Mouse (Mus musculus) heart, adult 8-10 months (tissue): ENCODE results near the gene Slc30a5. TPM values are rescaled to one million over a fixed set of nuclear protein-coding genes. Genes with fewer than 3 reads are reported as not detected.

Experiments
- DNase-seq: peaks from one replicate; pipeline ENCODE4 v3.0.0; 2022; ENCODE audit warnings: low spot score
- total RNA-seq, 4 experiments: library from RNA; stranded (reverse); gene quantifications; 2 replicates each; pipeline ENCODE4 v1.2.4; 2022

Slc30a5 gene
- total RNA-seq, 4 experiments from 2014 or later = 16.2 to 20.6 (median 19.2) TPM

DNA sequence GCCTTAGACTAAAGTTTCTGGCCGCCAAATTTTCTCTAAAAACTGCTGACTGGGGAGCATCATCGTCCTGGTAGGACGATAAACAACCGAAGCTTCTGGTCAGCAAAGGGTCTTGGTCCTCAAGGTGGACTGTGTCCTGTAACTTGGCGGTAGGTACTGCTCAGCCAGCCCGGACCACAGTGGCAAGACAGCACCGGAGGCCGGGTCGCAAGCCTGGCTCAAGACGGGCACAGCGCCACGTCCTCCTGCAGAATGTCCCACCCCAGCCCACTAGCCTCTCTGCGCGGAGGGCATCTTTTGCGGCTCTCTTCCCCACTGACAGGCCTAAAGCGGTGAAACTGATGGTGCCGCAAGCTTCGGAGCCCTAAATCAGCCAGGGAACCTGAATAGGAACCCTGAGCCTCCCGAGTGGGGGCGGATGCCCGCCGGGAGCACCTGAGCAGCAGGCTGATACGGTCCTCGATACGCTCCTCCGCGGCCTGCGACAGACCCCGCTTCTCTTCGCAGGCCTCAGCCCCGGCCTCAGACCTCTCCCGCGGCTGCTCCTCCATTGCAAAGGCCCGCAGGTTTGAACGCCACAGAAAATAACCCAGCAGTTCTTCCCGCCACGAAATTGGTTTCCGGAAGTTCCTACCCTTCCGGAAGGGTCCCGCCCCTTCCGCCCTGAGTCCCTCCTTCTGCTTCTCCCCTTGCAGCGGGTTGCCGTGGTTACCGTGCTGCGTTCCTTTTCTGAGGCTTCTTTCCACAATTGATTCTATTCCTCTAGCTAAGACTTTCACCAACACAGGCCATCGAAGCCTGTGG is 57.8 kb downstream of the Slc30a5 start, which contains the start of gene Cenph:
TSS of gene Cenph (minus strand) at position 648 of the 804 bp plus-strand sequence.
- peak; percentile 77 for DNase-seq

- no peak for DNase-seq
Observed at GRCm38 (mm10) chr13:100774704-100775103, 58.5 kb downstream of the Slc30a5 start.

DNA sequence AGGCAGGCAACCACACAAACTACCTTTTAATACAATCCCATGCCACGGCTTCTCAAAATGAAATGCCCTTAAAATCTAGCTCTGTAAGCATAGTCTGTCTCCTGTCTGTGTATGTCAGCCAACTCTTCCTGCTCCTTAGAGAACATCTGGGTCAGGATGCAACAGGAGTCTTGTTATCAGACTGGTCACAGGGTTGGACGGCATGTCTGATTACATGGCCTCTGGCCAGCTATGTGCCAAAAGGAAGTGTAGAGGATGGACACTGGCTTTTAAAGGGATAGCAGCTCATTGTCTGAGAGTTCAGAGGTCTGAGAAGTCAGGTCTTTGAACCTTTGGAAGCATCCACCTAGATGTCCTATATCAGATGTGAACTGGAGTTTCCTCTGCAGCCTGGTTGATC is 77.9 kb downstream of the Slc30a5 start:
- peak; percentile 33 for DNase-seq

DNA sequence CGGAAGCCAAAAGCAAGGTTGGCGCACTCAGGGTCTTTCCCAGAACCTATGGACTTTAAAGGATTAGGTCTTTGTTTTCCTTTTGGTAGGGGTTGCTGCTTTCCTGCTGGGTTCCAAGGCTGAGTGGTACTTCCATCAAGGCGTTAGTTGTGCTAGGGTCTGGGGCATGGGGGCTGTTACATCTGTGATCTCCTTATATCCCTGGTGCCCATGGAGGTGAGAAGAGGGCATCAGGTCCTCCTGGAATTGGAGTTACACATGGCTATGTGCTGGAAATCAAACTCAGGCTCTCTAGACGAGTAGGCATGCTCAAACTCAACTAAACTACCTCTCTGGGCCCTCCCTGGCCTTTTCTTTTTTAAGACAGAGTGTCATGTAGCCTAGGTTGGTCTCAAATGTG is 79.0 kb downstream of the Slc30a5 start:
- DNase-seq = no peak

- no peak for DNase-seq
Observed at GRCm38 (mm10) chr13:100753011-100753410, 80.2 kb downstream of the Slc30a5 start.

Other genes with a start within 250 kb of the Slc30a5 start
- gene Marveld2, start 216.5 kb downstream of the Slc30a5 start, total RNA-seq = under 1 TPM; 0.37 to 0.90 (median 0.63) TPM
- 10 to 100 TPM; 57.2 to 64.6 (median 60.3) TPM for gene Ak6, start 182.4 kb downstream of the Slc30a5 start, total RNA-seq
- 10 to 100 TPM; 13.4 to 16.6 (median 15.6) TPM for gene Rad17, start 182.4 kb downstream of the Slc30a5 start, total RNA-seq
- 10 to 100 TPM in 3 of 4 experiments, 1 to 10 TPM in 1; 9.1 to 14.5 (median 12.1) TPM for gene Taf9, start 181.8 kb downstream of the Slc30a5 start, total RNA-seq
- under 1 TPM; 0.33 to 0.60 (median 0.44) TPM for gene Ccdc125, start 163.7 kb downstream of the Slc30a5 start, total RNA-seq
- gene Cdk7, start 102.5 kb downstream of the Slc30a5 start, total RNA-seq = 10 to 100 TPM; 17.1 to 24.8 (median 19.6) TPM
- gene Mrps36, start 88.8 kb downstream of the Slc30a5 start, total RNA-seq = 100 to 1,000 TPM; 179 to 227 (median 201) TPM
- gene Cenph, start 57.5 kb downstream of the Slc30a5 start, total RNA-seq = under 1 TPM in 2 of 4 experiments, not detected in 2; 0.25 to 0.28 TPM
- under 1 TPM in 3 of 4 experiments, not detected in 1; 0.19 to 0.63 (median 0.28) TPM for gene Ccnb1, start 46.9 kb downstream of the Slc30a5 start, total RNA-seq